Mouse (Mus musculus): ENCODE measurements at regions not wholly inside any gene's neighbourhood (a gene's known extent, or its start where the extent isn't known, plus 50 kb on each side); places are given as distances from the start of the nearest gene placed in this dataset. TPM values are rescaled to one million over a fixed set of nuclear protein-coding genes. Genes with fewer than 3 reads are reported as not detected.

Small RNA genes lying in the stretch of these regions (microRNA-seq; reads per million reads assigned to microRNA genes)
- gene Gm24271 = not detected

Measured in adrenal gland, postnatal 10 days (tissue).